Mouse (Mus musculus) frontal cortex, adult (tissue): Measurements from ENCODE around the gene Epn3.
A peak's percentile ranks its signal among the peaks of the same experiment; 100 is the strongest.

Source experiments
- ATAC-seq: cut with Nextera tagmentation; 2 replicates; pipeline ENCODE4 v1.9.2; 2017; ENCODE audit warnings: mild to moderate bottlenecking, moderate library complexity, mixed read lengths; ENCODE audit not compliant: low TSS enrichment

Gene Epn3

GRCm38 (mm10) chr11:94498093-94498996 is 1.4 kb downstream of the Epn3 start:
- peak; percentile 56; the same call in 1 of the 2 replicates for ATAC-seq

GRCm38 (mm10) chr11:94495415-94495814 is 4.4 kb downstream of the Epn3 start:
- ATAC-seq, result no peak

GRCm38 (mm10) chr11:94491749-94492099 is 8.1 kb downstream of the Epn3 start:
- no peak for ATAC-seq

- ATAC-seq, result peak; percentile 36; the same call in 1 of the 2 replicates
Measured at GRCm38 (mm10) chr11:94491035-94491748, 8.6 kb downstream of the Epn3 start.

DNA sequence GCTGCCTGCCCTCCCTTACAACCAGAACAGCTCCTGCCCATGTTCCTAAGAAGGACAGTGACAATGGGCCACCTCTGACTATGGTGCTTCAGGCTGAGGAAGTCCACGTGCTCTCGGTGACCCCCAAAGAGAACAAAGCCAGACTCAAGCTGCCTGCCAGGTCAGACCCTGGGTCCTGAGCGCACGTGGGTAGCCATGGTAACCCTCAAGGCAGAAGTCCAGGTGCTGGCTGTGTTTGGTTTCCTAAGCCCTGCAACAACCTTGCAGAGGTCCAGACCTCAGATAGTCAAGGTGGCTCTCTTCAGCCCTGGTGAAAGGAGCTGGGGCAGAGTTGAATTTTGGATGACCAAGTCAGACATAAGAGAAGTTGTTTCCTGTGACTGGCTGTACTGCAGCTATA is 10.0 kb downstream of the Epn3 start:
- no peak for ATAC-seq

GRCm38 (mm10) chr11:94488767-94489533 is 10.8 kb downstream of the Epn3 start:
- ATAC-seq, result no peak

- ATAC-seq, result peak; percentile 75
Measured at GRCm38 (mm10) chr11:94486001-94486400, 13.8 kb downstream of the Epn3 start, which contains the start of gene Spata20. Spata20 (minus strand) TSS chr11:94486179.

GRCm38 (mm10) chr11:94485223-94485622 is 14.6 kb downstream of the Epn3 start:
- ATAC-seq, result no peak

GRCm38 (mm10) chr11:94484636-94485035 is 15.1 kb downstream of the Epn3 start:
- ATAC-seq, result no peak

GRCm38 (mm10) chr11:94483921-94484320 is 15.9 kb downstream of the Epn3 start:
- ATAC-seq, result no peak

GRCm38 (mm10) chr11:94483436-94483835 is 16.3 kb downstream of the Epn3 start:
- no peak for ATAC-seq

DNA sequence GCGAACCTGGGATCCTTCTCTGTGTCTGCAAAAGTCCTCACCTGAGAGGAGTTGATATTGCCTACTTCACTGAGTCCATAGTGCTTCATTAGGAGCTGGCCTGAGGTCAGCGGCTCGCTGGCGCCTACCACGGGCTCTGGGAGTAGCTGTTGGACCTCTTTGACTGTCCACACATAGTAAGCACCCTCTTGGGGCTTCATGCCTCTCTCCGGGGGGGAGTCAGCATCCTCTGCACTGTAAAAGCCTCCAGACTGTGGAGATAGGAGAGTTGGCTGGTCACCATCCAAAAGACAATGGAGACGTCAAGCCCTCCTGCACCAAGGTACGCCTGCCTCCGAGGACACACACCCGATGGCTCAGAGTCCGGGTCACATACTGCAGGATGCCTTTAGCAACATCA is 17.0 kb downstream of the Epn3 start:
- ATAC-seq, result no peak

DNA sequence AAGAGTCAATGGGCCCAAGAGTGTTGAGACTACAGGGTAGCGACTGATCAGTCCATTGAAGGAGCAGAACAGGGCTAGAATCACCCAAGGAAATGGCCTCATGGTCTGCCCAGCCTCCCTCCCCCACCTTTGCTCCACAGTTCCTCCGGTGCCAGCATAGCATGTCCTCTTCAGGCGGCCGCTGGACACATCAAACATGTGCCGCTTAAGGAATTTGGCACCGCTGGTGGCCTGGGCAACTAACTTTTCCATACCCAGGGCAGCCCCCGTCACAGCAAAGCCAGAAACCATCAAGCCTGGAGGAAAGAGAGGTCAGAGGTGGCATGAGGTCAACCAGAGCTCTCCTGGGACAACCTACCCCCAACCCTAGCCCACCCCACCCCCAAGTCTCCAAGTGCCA is 17.8 kb downstream of the Epn3 start:
- no peak for ATAC-seq

GRCm38 (mm10) chr11:94480382-94480781 is 19.4 kb downstream of the Epn3 start:
- ATAC-seq, result no peak

- no peak for ATAC-seq
Measured at GRCm38 (mm10) chr11:94477651-94478050, 22.1 kb downstream of the Epn3 start.

GRCm38 (mm10) chr11:94475722-94476121 is 24.1 kb downstream of the Epn3 start:
- ATAC-seq, result no peak

GRCm38 (mm10) chr11:94474544-94474910 is 25.2 kb downstream of the Epn3 start:
- no peak for ATAC-seq

DNA sequence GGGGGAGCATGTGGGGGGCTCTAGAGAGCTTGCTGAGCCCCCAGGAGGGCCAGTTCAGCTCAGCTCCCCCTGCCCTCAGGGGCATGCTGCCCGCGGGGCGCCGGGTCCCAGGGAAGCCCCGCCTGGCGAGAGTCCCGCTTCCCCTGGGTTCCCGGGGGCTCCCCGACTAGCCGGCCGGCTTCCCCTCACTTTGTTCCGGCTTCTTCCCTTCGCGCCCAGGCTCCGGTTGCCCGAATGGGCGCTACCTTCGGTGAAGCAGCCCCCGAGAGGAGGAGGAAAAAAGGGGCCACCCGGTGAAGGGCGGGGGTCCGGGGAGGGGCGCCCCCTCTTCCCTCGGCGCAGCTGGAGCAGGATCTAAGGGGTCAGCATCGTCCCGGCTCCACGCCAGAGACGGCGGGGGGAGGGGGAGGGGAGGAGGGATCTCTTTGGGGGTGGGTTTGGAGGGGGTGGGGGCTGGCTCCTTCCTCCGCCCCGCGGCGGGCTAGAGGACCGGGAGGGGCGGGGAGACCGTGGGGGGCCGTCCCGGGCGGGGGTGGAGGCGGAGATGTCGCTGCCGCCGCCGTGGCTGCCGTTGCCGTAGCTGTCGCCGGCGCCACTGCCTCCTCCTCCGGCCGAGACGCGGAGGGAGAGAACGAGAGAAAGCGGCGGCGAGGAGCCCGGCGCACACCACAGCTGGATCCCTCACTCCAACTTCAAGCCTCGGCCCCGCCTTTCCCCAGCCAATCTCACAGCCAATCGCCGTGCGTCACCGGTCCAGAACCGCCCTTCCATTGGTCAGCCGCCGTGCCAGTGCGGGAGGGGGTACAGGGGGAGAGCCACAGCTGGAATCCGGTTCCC is 25.8 kb downstream of the Epn3 start, which contains the start of gene Cacna1g:
Cacna1g (minus strand) TSS at position 492 of the 837 bp plus-strand sequence.
- peak; percentile 88 for ATAC-seq

- ATAC-seq, result no peak
Measured at GRCm38 (mm10) chr11:94472916-94473706, 26.7 kb downstream of the Epn3 start.

GRCm38 (mm10) chr11:94472585-94472915 is 27.2 kb downstream of the Epn3 start:
- no peak for ATAC-seq
